Comparison of ENCODE assay signal across 17 mouse cellular contexts in genomic region chr16:24177131-24177530, GRCm38 (mm10).
"Had no signal": no experiment of that assay in that cellular context is flagged by ENCODE, and none has a peak within 500 bp of the region (broad histone marks: within the 10 kb centered on the region; RNA-seq: fewer than 3 reads in every experiment).

No protein-coding gene starts in this region.

- H3K4me2 ChIP-seq: lung, embryonic 15.5 days; midbrain, embryonic 11.5 days; midbrain, embryonic 13.5 days; midbrain, embryonic 15.5 days; neural tube, embryonic 12.5 days had no signal

- H3K9me3 ChIP-seq: lung, embryonic 15.5 days; megakaryocyte, embryonic 14.5 days; midbrain, embryonic 13.5 days; midbrain, embryonic 15.5 days; neural tube, embryonic 12.5 days had no signal

- H3K27me3 ChIP-seq: lung, embryonic 15.5 days; midbrain, embryonic 13.5 days; midbrain, embryonic 15.5 days; neural tube, embryonic 12.5 days had no signal

- H3K36me3 ChIP-seq: lung, embryonic 15.5 days; midbrain, embryonic 13.5 days; midbrain, embryonic 15.5 days; neural tube, embryonic 12.5 days had no signal

- H3K27ac ChIP-seq: lung, embryonic 15.5 days; macrophage; midbrain, embryonic 13.5 days; midbrain, embryonic 15.5 days; neural tube, embryonic 12.5 days had no signal

- H3K4me1 ChIP-seq: lung, embryonic 15.5 days; megakaryocyte, embryonic 14.5 days; midbrain, embryonic 13.5 days; midbrain, embryonic 15.5 days; neural tube, embryonic 12.5 days had no signal

- H3K9ac ChIP-seq: liver, postnatal 0 days; lung, embryonic 15.5 days; midbrain, embryonic 13.5 days; midbrain, embryonic 15.5 days; neural tube, embryonic 12.5 days had no signal

- DNase-seq: liver, postnatal 0 days; lung, adult 2 months; lung, postnatal 14 days; lung, postnatal 36 days; right cerebral cortex, postnatal 14 days; spleen, adult 18-20 months; thymus, adult 18-20 months; thymus, postnatal 25 days; thymus, postnatal 4 days had no signal

- H3K4me3 ChIP-seq: lung, embryonic 15.5 days; megakaryocyte, embryonic 14.5 days; midbrain, embryonic 13.5 days; midbrain, embryonic 15.5 days; neural tube, embryonic 12.5 days had no signal

- ATAC-seq: liver, postnatal 0 days; lung, postnatal 0 days; midbrain, embryonic 13.5 days; midbrain, embryonic 15.5 days had no signal
